In the genomic region with DNA sequence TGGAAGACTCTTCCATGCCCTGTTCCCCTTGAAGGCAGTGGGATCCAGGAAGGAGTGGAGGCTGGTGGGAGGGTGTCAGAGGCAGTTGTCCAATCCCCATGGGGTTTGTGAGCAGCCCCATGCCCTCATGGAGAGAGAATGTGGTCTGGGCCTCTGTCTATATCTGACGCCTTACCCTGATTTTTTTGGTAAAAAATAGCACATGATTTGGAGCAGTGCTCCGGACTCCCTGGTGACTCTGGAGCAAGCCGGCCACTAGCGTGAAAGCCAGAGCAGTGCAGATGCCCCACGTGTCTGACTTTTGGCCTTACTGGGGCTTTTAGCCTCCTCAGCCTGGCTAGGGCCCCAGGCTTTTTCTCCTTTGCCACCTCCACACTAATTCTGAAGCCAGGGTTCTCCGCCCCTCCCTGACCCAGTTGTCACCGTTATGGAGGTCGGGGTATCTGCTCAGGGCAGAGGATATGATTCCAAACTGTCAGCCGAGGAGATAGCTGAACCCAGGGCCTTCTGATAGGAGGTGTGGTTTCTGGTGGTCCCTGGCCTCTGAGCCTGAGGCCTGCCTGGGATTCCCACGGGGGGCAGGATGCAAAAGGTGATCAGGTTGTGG, we compare ENCODE assay signal across 8 mouse cellular contexts. TPM values are rescaled to one million over a fixed set of nuclear protein-coding genes. Genes with fewer than 3 reads are reported as not detected.
A peak's percentile ranks its signal among the peaks of the same experiment; 100 is the strongest.
DNase-seq lines count a peak whose midpoint lies in the region; ATAC-seq and TF ChIP-seq lines count a peak whose summit lies in the region.

No protein-coding gene starts in this region.

- peak; percentile 65 for DNase-seq in gastrocnemius, adult 2 months
- DNase-seq in gastrocnemius, postnatal 4 days (ENCODE audit: low spot score in 2 of 2): no peak
- DNase-seq in adipocyte (ENCODE audit: low spot score): peak; percentile 94
- no peak for DNase-seq in liver, embryonic 11.5 days (ENCODE audit: low spot score)
- no peak for DNase-seq in left cerebral cortex, adult 11 months (ENCODE audit: low spot score)
- no peak for DNase-seq in ovary, postnatal 10 days (ENCODE audit: low spot score)

- peaks cover 20% of the 10 kb centered on the region for H3K36me3 ChIP-seq in heart, embryonic 11.5 days (ENCODE audit: control insufficient read depth, insufficient read depth, low read length)
- H3K36me3 ChIP-seq in liver, embryonic 11.5 days (ENCODE audit: control insufficient read depth, insufficient read depth, low read length): peaks cover 27% of the 10 kb centered on the region; the same call in 1 of the 2 replicates
- peaks cover 12% of the 10 kb centered on the region for H3K36me3 ChIP-seq in small intestine, adult 2 months (ENCODE audit: control insufficient read depth, insufficient read depth, low read length)

- no peak for TF ChIP-seq CTCF in gastrocnemius, adult 2 months (IDR thresholded peaks at IDR 0.05)
- TF ChIP-seq CTCF in small intestine, adult 2 months (IDR thresholded peaks at IDR 0.05; ENCODE audit: extremely low read depth, insufficient read length, insufficient replicate concordance, low read depth, low read length): no peak

- peak overlapping the region; percentile 93 for H3K27ac ChIP-seq in gastrocnemius, adult 2 months
- peak overlapping the region; percentile 86; the same call in 1 of the 2 replicates for H3K27ac ChIP-seq in heart, embryonic 11.5 days (ENCODE audit: low read depth, low read length)
- H3K27ac ChIP-seq in liver, embryonic 11.5 days (ENCODE audit: low read depth, low read length): peak overlapping the region; percentile 52
- peak overlapping the region; percentile 61; the same call in 1 of the 2 replicates for H3K27ac ChIP-seq in small intestine, adult 2 months (ENCODE audit: insufficient read depth, low read depth, low read length)

- peak; percentile 2; the same call in 1 of the 2 replicates for TF ChIP-seq POLR2A in small intestine, adult 2 months (IDR thresholded peaks at IDR 0.05; ENCODE audit: low read depth, low read length)

- no peaks in the 10 kb centered on the region for H3K27me3 ChIP-seq in heart, embryonic 11.5 days (ENCODE audit: control insufficient read depth, insufficient read depth, low read length)
- H3K27me3 ChIP-seq in liver, embryonic 11.5 days (replicated peaks; ENCODE audit: control insufficient read depth, insufficient read depth, low read length): no peaks in the 10 kb centered on the region
- no peaks in the 10 kb centered on the region for H3K27me3 ChIP-seq in small intestine, adult 2 months (ENCODE audit: control insufficient read depth, insufficient read depth, low read length)

- peaks cover 48% of the 10 kb centered on the region for H3K4me1 ChIP-seq in heart, embryonic 11.5 days (ENCODE audit: control insufficient read depth, insufficient read depth, low read length)
- peaks cover 71% of the 10 kb centered on the region for H3K4me1 ChIP-seq in liver, embryonic 11.5 days (replicated peaks; ENCODE audit: control insufficient read depth, insufficient read depth, low read length)
- H3K4me1 ChIP-seq in small intestine, adult 2 months (ENCODE audit: control insufficient read depth, insufficient read depth, insufficient read length, low read length): peaks cover 50% of the 10 kb centered on the region

- ATAC-seq in heart, embryonic 11.5 days (replicated peaks; ENCODE audit: insufficient number of reproducible peaks, low FRiP score, low TSS enrichment): no peak
- no peak for ATAC-seq in liver, embryonic 11.5 days (replicated peaks; ENCODE audit: low FRiP score)

- intact Hi-C loops in gastrocnemius, adult 2 months (cut with DNase I): no loop called here

- H3K4me3 ChIP-seq in gastrocnemius, adult 2 months: peak overlapping the region; percentile 98
- peak overlapping the region; percentile 80 for H3K4me3 ChIP-seq in heart, embryonic 11.5 days (ENCODE audit: low read depth, low read length)
- H3K4me3 ChIP-seq in liver, embryonic 11.5 days (ENCODE audit: low read depth, low read length): peak overlapping the region; percentile 98
- H3K4me3 ChIP-seq in small intestine, adult 2 months (ENCODE audit: low read depth, low read length): peak overlapping the region; percentile 66

- no peaks in the 10 kb centered on the region for H3K9me3 ChIP-seq in heart, embryonic 11.5 days (replicated peaks; ENCODE audit: control insufficient read depth, low read length)
- no peaks in the 10 kb centered on the region for H3K9me3 ChIP-seq in liver, embryonic 11.5 days (ENCODE audit: control insufficient read depth, low read length)

- WGBS in heart, embryonic 11.5 days (ENCODE audit: insufficient replicate concordance): 25% methylated on average over 10 of the region's 10 CpGs
- WGBS in liver, embryonic 11.5 days: 28% methylated on average over 10 of the region's 10 CpGs
- 49% methylated on average over 10 of the region's 10 CpGs for WGBS in small intestine, adult 2 months

- H3K4me2 ChIP-seq in heart, embryonic 11.5 days: peak overlapping the region; percentile 99
- H3K4me2 ChIP-seq in liver, embryonic 11.5 days: peak overlapping the region; percentile 95

- H3K9ac ChIP-seq in heart, embryonic 11.5 days (ENCODE audit: low read depth, low read length): peak overlapping the region; percentile 86
- peak overlapping the region; percentile 99 for H3K9ac ChIP-seq in liver, embryonic 11.5 days (ENCODE audit: low read depth, low read length)

RNA-seq across cellular contexts. Expression of gene Ppp1r9b, which starts 3.5 kb away (rescaled TPM):
- total RNA-seq in gastrocnemius, adult 2 months (2021): 10 to 100 TPM; 18.3 to 25.7 TPM
- total RNA-seq in gastrocnemius, postnatal 4 days (2021): 10 to 100 TPM; 64.9 to 69.2 TPM
- 11.4 and 16.3 TPM in 2 replicates for polyA plus RNA-seq in heart, embryonic 11.5 days (2014; fragmentation: Nextera tagmentation; extraction: Ambion mirVana)
- polyA plus RNA-seq in liver, embryonic 11.5 days (2014; fragmentation: Nextera tagmentation; extraction: Ambion mirVana): 21.9 and 27.9 TPM in 2 replicates
- polyA plus RNA-seq in small intestine, adult 2 months (2012; rRNA removed): 17.0 and 29.4 TPM in 2 replicates

RNA-seq across cellular contexts. Expression of gene Samd14, which starts 15.4 kb away (rescaled TPM):
- total RNA-seq in gastrocnemius, adult 2 months (2021): under 1 TPM; 0.28 to 0.42 TPM
- 10 to 100 TPM; 10.8 to 11.4 TPM for total RNA-seq in gastrocnemius, postnatal 4 days (2021)
- polyA plus RNA-seq in heart, embryonic 11.5 days (2014; fragmentation: Nextera tagmentation; extraction: Ambion mirVana): 16.0 and 16.3 TPM in 2 replicates
- 55.8 and 57.8 TPM in 2 replicates for polyA plus RNA-seq in liver, embryonic 11.5 days (2014; fragmentation: Nextera tagmentation; extraction: Ambion mirVana)
- polyA plus RNA-seq in small intestine, adult 2 months (2012; rRNA removed): 3.3 and 7.2 TPM in 2 replicates

RNA-seq across cellular contexts. Expression of gene Sgca, which starts 18.2 kb away (rescaled TPM):
- total RNA-seq in gastrocnemius, adult 2 months (2021): 100 to 1,000 TPM; 252 to 278 TPM
- total RNA-seq in gastrocnemius, postnatal 4 days (2021): 100 to 1,000 TPM; 169 to 222 TPM
- polyA plus RNA-seq in heart, embryonic 11.5 days (2014; fragmentation: Nextera tagmentation; extraction: Ambion mirVana): 24.7 and 25.3 TPM in 2 replicates
- polyA plus RNA-seq in liver, embryonic 11.5 days (2014; fragmentation: Nextera tagmentation; extraction: Ambion mirVana): 0.22 and 0.30 TPM in 2 replicates
- polyA plus RNA-seq in small intestine, adult 2 months (2012; rRNA removed): 1.7 and 3.7 TPM in 2 replicates

RNA-seq across cellular contexts. Expression of gene Hils1, which starts 26.9 kb away (rescaled TPM):
- total RNA-seq in gastrocnemius, adult 2 months (2021): not detected
- total RNA-seq in gastrocnemius, postnatal 4 days (2021): not detected
- 0.24 TPM in 1 of 2 replicates, not detected in the other for polyA plus RNA-seq in heart, embryonic 11.5 days (2014; fragmentation: Nextera tagmentation; extraction: Ambion mirVana)
- not detected in 2 replicates for polyA plus RNA-seq in liver, embryonic 11.5 days (2014; fragmentation: Nextera tagmentation; extraction: Ambion mirVana)
- polyA plus RNA-seq in small intestine, adult 2 months (2012; rRNA removed): 0.14 TPM in 1 of 2 replicates, not detected in the other

RNA-seq across cellular contexts. Expression of gene Pdk2, which starts 46.8 kb away (rescaled TPM):
- 100 to 1,000 TPM; 471 to 485 TPM for total RNA-seq in gastrocnemius, adult 2 months (2021)
- total RNA-seq in gastrocnemius, postnatal 4 days (2021): 100 to 1,000 TPM; 254 to 274 TPM
- polyA plus RNA-seq in heart, embryonic 11.5 days (2014; fragmentation: Nextera tagmentation; extraction: Ambion mirVana): 45.6 and 53.0 TPM in 2 replicates
- polyA plus RNA-seq in liver, embryonic 11.5 days (2014; fragmentation: Nextera tagmentation; extraction: Ambion mirVana): 14.9 and 15.2 TPM in 2 replicates
- polyA plus RNA-seq in small intestine, adult 2 months (2012; rRNA removed): 67.7 and 167 TPM in 2 replicates

Comparison
In these comparisons a context has a peak if more than half of its experiments do, and no peak if none do; other contexts are left out.
1. DNase-seq: peak in gastrocnemius, adult 2 months (single experiment) and adipocyte (single experiment); none in gastrocnemius, postnatal 4 days (0 of 2), liver, embryonic 11.5 days (single experiment), left cerebral cortex, adult 11 months (single experiment) and ovary, postnatal 10 days (single experiment).
2. Peak in every context shown above with its lines, with median percentiles within 50 percentile points of each other: H3K27ac ChIP-seq and H3K4me3 ChIP-seq.